Mouse (Mus musculus): Measurements from ENCODE around the gene H2afy.
"Not testable (repeated sequence)": the region's sequence is repeated elsewhere in the genome, so short reads cannot be mapped to it uniquely, and the experiment has no call there.

Gene H2afy

DNA sequence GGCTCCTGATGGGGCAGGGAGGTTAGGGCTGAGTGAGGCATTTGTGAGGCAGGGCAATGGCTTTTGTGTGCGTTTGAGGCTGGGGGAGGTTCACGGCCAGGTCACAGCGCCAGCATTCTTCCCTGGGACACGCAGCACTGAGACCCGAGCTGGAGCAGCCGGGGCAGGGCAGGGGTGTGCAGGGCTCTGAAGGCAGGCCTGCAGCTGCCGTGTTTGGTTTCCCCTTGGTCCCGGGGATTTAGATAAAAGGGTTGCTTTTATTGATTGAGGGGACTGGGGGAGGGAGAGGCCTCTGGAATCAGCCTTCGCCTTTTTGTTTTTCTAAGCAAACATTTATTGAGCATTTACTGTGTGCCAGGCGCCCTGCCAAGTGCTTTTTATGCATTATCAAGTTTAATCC is 83.4 kb downstream of the H2afy start:
- Histone ChIP-seq H3K36me3 (ENCODE audit: control insufficient read depth, insufficient read depth, low read length, poor library complexity, severe bottlenecking) (no peaks in the 10 kb centered on the region), H3K27me3 (ENCODE audit: control insufficient read depth, insufficient read depth, low read length, poor library complexity, severe bottlenecking) (no peaks in the 10 kb centered on the region)
- no peak for DNase-seq (ENCODE audit: low read depth, low spot score)

DNA sequence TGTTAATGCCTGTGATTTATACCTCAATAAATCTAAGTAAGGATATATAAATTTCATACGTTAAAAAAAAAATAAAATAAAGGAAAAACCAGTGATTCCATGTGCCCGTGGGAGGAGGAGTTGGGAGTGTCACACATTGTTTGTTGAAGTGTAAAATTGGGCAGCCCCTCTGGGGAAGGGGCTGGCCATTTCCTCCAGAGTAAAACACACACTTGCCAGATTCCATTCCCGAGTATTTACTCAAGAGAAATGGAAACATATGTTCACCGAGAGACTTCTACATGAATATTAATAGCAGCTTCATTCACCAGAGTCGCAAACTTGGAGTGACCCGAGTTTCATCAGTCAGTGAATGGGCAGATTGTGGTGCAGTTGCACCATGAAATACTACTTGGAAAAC is 85.9 kb downstream of the H2afy start:
- H3K36me3 ChIP-seq (ENCODE audit: control insufficient read depth, insufficient read depth, low read length, poor library complexity, severe bottlenecking), result no peaks in the 10 kb centered on the region
- no peak for DNase-seq (ENCODE audit: low read depth, low spot score)

DNA sequence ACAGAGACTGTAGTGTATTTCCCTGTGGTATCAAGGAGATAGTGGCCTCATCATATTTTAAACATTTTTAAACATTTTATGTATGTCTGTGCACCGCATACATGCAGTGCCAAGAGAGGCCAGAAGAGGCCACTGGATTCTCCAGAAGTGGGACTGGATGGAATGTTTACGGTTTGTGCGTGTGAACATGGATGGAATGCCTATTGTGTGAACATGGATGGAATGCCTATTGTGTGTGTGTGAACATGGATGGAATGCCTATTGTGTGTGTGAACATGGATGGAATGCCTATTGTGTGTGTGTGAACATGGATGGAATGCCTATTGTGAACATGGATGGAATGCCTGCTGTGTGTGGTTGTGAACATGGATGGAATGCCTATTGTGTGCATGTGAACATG is 93.9 kb downstream of the H2afy start:
- DNase-seq (ENCODE audit: low read depth, low spot score), result no peak
- H3K27me3 ChIP-seq (ENCODE audit: control insufficient read depth, insufficient read depth, low read length, poor library complexity, severe bottlenecking), result no peaks in the 10 kb centered on the region
- no peaks in the 10 kb centered on the region for H3K36me3 ChIP-seq (ENCODE audit: control insufficient read depth, insufficient read depth, low read length, poor library complexity, severe bottlenecking)

More for the DNA sequence above, 85.9 kb downstream of the H2afy start:
- H3K27me3 ChIP-seq (ENCODE audit: control insufficient read depth, insufficient read depth, low read length, poor library complexity, severe bottlenecking), result no peaks in the 10 kb centered on the region

DNA sequence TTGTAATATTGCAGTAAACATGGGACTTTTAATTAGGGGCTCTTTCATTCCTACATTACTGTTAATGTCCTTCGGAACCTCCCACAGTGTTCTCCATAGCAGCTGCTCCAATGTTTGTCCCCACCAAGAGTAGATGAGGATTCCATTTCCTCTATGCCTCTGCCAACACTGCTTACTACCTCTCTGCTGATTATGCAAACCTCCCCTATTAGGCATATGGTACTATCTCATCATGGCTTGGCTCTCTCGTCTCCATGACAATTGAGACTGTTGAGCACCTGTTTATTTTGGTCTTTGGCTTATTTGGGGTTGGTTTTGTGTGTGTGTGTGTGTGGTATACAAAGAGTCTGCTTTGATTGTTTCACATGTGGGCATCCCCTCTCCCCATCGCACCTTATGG is 95.5 kb downstream of the H2afy start:
- no peaks in the 10 kb centered on the region for H3K27me3 ChIP-seq (ENCODE audit: control insufficient read depth, insufficient read depth, low read length, poor library complexity, severe bottlenecking)
- no peak for DNase-seq (ENCODE audit: low read depth, low spot score)
- no peaks in the 10 kb centered on the region for H3K36me3 ChIP-seq (ENCODE audit: control insufficient read depth, insufficient read depth, low read length, poor library complexity, severe bottlenecking)

DNA sequence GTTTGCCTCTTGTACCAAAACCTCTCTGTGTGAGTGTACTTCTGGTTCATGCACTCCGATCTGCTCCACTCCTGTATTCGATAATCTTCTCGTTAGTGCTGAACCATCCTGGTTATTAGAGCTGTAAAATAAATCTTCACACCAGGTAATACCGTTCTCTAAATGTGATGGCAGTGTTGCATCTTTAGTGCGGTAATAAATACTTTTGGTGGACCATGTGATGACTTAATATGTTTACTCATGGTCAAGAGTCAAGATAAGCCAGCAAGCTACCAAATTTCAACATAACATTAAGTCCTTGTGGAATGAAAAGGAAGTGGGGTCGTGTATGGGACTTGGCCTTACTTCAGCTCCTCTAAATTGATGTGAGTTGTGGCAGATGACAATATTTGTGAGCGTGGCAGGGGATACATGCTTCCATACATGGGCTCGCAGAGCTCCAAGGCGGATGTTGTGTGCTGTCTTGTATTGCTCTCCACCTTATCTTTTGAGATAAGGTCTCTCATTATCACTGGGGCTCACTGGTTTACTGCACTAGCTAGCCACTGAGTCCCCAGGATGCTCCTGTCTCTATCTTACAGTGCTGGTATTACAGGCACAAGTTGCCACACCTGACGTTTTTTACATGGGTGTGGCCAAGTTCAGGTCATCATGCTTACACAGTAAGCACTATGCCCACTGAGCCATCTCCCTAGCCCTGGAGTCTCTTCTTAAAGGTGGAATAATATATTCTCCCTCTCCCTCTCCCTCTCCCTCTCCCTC is 96.4 kb downstream of the H2afy start:
- H3K27me3 ChIP-seq (ENCODE audit: control insufficient read depth, insufficient read depth, low read length, poor library complexity, severe bottlenecking), result no peaks in the 10 kb centered on the region
- no peaks in the 10 kb centered on the region for H3K36me3 ChIP-seq (ENCODE audit: control insufficient read depth, insufficient read depth, low read length, poor library complexity, severe bottlenecking)
- no peak for DNase-seq (ENCODE audit: low read depth, low spot score)

DNA sequence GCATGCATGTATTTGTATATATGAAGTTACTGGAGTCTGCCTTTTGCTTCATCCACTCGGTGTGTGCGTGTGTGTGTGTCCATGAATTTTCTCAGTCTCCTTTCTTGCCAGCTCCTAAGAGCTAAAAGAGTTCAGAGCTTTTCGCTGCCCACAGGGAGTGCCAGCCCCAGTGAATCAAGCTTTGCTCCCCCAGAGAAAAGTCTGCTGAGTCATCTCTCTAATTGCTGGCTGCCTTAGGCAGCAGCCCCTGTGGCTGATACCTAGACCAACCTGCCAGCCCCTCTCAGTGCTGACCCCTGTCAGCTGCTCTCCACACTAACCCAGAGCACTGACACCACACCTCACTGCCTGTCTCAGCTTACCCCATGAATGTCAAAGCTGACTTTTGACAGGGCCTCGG is 107.2 kb downstream of the H2afy start:
- DNase-seq (ENCODE audit: low read depth, low spot score), result no peak
- H3K27me3 ChIP-seq (ENCODE audit: control insufficient read depth, insufficient read depth, low read length, poor library complexity, severe bottlenecking), result no peaks in the 10 kb centered on the region
- no peaks in the 10 kb centered on the region for H3K36me3 ChIP-seq (ENCODE audit: control insufficient read depth, insufficient read depth, low read length, poor library complexity, severe bottlenecking)

DNA sequence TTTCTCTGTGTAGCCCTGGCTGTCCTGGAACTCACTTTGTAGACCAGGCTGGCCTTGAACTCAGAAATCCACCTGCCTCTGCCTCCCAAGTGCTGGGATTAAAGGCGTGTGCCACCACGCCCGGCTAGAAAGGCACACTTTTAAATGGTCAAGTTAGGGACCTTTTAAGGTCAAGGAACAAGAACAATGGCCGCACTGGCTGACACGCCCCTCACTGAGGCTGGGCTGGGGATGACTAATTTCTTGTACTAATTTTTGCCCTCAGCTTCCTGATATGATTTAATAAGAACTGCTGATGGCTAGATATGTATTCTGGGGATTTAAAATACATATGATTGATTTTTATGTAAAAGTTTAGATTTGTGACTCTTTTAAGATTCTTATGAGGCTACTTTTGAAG is 108.2 kb downstream of the H2afy start:
- DNase-seq (ENCODE audit: low read depth, low spot score); H3K27me3 ChIP-seq (ENCODE audit: control insufficient read depth, insufficient read depth, low read length, poor library complexity, severe bottlenecking); H3K36me3 ChIP-seq (ENCODE audit: control insufficient read depth, insufficient read depth, low read length, poor library complexity, severe bottlenecking): not testable (repeated sequence)

DNA sequence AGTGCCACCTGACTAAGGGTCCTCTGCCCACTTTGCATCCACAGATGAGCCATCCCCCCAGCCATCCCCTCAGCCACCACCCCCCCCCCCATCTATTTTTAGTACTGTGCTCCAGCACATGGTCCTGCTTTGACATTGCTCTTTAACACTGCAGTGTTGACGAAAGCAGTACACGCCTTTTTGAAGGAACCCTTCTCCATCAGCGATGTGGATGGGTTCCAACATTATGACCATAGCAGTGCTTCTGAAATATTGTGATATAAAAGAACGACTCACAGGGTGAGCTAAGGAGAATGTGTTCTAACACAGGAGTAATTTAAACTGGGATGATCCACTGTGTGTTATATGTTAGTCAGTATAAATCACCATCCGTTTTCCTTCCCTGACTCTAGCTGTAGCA is 109.5 kb downstream of the H2afy start:
- no peak for DNase-seq (ENCODE audit: low read depth, low spot score)
- no peaks in the 10 kb centered on the region for H3K36me3 ChIP-seq (ENCODE audit: control insufficient read depth, insufficient read depth, low read length, poor library complexity, severe bottlenecking)
- no peaks in the 10 kb centered on the region for H3K27me3 ChIP-seq (ENCODE audit: control insufficient read depth, insufficient read depth, low read length, poor library complexity, severe bottlenecking)

DNA sequence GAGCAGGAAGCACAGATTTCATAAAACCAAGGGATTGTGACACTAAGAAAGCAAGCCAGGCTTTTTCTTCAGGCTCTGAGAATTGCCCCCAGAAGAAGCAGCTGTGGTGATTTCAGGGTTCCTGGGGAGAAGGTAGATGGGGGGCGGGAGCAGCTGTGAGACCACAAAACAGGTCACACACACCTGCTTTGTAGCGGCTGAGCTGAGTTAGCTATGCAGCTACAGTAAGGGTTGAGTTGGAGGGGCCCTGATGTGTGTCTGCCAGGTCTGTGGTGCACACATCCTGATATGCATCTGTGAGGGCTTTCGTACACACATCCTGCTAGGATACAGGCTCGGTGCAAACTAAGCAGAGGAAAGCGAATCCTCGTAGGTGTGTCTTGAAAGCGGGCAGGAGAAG is 110.1 kb downstream of the H2afy start:
- H3K27me3 ChIP-seq (ENCODE audit: control insufficient read depth, insufficient read depth, low read length, poor library complexity, severe bottlenecking), result no peaks in the 10 kb centered on the region
- DNase-seq (ENCODE audit: low read depth, low spot score), result no peak
- H3K36me3 ChIP-seq (ENCODE audit: control insufficient read depth, insufficient read depth, low read length, poor library complexity, severe bottlenecking), result no peaks in the 10 kb centered on the region

DNA sequence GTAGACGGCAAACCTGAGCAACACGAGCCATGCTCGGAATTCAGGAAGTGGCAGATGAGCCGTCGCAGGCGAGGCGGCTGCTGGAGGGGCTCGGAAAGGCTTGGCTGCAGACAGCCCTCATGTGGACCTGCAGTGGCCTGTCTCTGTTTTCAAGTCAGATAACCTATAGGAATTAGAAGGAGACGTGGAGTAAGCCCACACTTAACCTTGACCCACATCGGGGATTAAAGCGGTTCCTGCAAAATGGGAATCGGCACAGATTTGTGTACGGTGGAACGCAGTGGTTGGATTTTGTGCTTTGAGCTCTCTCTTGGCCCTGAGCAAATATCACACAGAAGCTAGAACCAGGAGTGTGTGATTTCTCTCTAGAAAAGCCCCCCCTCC is 111.1 kb downstream of the H2afy start:
- no peak for DNase-seq (ENCODE audit: low read depth, low spot score)
- H3K27me3 ChIP-seq (ENCODE audit: control insufficient read depth, insufficient read depth, low read length, poor library complexity, severe bottlenecking), result no peaks in the 10 kb centered on the region

DNA sequence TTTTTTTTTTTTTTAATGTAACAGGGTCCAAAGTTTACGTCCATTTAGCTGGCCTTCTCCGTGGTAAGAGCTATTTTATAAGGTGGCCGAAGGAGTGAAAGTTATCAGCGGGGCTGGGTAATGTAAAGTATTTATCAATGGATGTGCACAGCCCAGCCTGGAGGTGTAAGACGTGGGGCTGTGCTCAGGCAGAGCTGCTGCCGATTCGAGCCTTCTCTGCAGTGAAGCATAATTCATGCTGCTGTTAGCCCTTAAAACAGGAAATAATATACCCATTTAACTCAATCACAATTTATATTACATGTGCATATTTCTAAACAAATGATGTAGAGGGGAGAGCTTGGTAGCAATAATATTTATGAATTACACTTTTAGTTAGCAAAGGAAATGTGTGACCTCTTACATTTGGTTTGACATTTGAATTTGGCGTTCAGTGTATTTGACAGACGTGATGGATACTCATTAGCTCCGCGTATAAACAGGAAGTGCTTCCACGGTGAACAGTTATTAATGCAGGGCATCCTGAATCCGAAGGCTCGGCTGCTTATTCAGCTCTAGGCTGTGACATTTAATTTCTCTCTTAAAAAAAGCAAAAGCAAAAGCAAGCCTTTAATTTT is 111.6 kb downstream of the H2afy start:
- DNase-seq (ENCODE audit: low read depth, low spot score), result no peak
- no peaks in the 10 kb centered on the region for H3K27me3 ChIP-seq (ENCODE audit: control insufficient read depth, insufficient read depth, low read length, poor library complexity, severe bottlenecking)
- H3K36me3 ChIP-seq (ENCODE audit: control insufficient read depth, insufficient read depth, low read length, poor library complexity, severe bottlenecking), result no peaks in the 10 kb centered on the region

More for the DNA sequence above, 111.1 kb downstream of the H2afy start:
- H3K36me3 ChIP-seq (ENCODE audit: control insufficient read depth, insufficient read depth, low read length, poor library complexity, severe bottlenecking), result no peaks in the 10 kb centered on the region
